Mouse (Mus musculus): ENCODE results near the gene Msrb3. TPM values are rescaled to one million over a fixed set of nuclear protein-coding genes. Genes with fewer than 3 reads are reported as not detected.
A peak's percentile ranks its signal among the peaks of the same experiment; 100 is the strongest.
"Not testable (repeated sequence)": the region's sequence is repeated elsewhere in the genome, so short reads cannot be mapped to it uniquely, and the experiment has no call there.

The Msrb3 gene
- polyA plus RNA-seq, 1 experiment from 2014 or later = 2.3 TPM

- H3K9me3 ChIP-seq = 0 out of 2 replicates have a peak, but pooled peaks cover 4% of the 10 kb centered on the region
- no peak overlapping the region for H3K4me2 ChIP-seq
- H3K36me3 ChIP-seq = no peaks in the 10 kb centered on the region
- ATAC-seq (ENCODE audit: low FRiP score) = no peak
- no peaks in the 10 kb centered on the region for H3K27me3 ChIP-seq
- H3K27ac ChIP-seq = no peak overlapping the region
- peaks cover 19% of the 10 kb centered on the region for H3K4me1 ChIP-seq (replicated peaks)
- H3K4me3 ChIP-seq = no peak overlapping the region
- 92% methylated on average over 6 of the region's 6 CpGs for WGBS
- H3K9ac ChIP-seq = no peak overlapping the region
These were observed 139.0 kb downstream of the Msrb3 start for GRCm38 (mm10) chr10:120759883-120760282.

DNA sequence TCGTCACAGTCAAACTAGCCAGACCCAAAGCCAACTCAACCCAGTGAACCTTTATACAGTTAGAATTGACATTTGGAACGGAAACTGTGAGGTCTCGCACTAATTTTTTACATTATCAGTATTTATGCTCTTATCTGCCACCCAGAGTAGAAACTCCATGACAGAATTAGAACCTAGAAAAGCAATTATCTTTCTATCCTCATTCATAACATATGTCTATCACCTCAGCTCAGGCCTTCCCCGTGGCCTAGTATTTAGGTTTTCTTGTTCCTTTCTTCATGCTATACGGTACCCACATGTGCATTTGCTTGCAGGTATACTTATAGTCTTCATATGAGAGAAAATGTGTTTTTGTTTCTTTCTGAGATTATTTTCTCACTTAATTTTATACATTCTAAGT is 146.4 kb downstream of the Msrb3 start:
- H3K9ac ChIP-seq = no peak overlapping the region
- H3K4me3 ChIP-seq = no peak overlapping the region
- H3K27ac ChIP-seq = no peak overlapping the region
- no peaks in the 10 kb centered on the region for H3K9me3 ChIP-seq
- H3K4me1 ChIP-seq (replicated peaks) = peaks cover 5% of the 10 kb centered on the region
- WGBS = 94% methylated on average over 5 of the region's 5 CpGs
- no peaks in the 10 kb centered on the region for H3K36me3 ChIP-seq
- ATAC-seq (ENCODE audit: low FRiP score) = no peak
- H3K4me2 ChIP-seq = no peak overlapping the region
- H3K27me3 ChIP-seq = peaks cover 11% of the 10 kb centered on the region; the same call in 1 of the 2 replicates

- ATAC-seq (ENCODE audit: low FRiP score) = no peak
- Histone ChIP-seq H3K27ac (no peak overlapping the region), H3K4me2 (0 out of 2 replicates have a peak overlapping the region, but pooled peaks have one; percentile 11), H3K9me3 (no peaks in the 10 kb centered on the region), H3K9ac (no peak overlapping the region), H3K4me3 (no peak overlapping the region), H3K4me1 (replicated peaks) (peaks cover 5% of the 10 kb centered on the region), H3K27me3 (peaks cover 14% of the 10 kb centered on the region; the same call in 1 of the 2 replicates), H3K36me3 (no peaks in the 10 kb centered on the region)
- WGBS = 67% methylated on average over 11 of the region's 11 CpGs
These were observed 147.1 kb downstream of the Msrb3 start for GRCm38 (mm10) chr10:120751821-120752261.

DNA sequence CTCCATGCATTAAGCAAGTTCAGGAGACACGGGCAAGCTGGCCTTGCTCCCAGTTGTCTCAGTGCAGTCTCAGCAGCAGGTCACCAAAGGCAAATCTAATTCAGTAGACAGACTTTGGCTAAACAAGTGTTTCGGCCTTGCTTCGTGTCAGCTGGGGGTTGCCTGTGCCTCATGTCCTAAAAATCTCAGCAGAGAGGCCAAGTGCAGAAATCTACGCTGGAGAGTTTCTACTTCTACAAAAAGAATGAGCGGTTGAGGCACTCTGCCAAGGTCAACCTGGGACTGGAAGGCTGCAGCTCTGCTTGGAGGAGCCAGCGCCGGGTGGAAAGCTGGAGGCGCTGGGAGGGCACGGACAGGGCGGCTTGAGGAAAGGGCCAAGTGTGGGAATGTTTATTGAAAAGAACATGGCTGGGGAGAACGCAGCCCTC is 147.6 kb downstream of the Msrb3 start:
- Histone ChIP-seq H3K36me3 (no peaks in the 10 kb centered on the region), H3K27ac (no peak overlapping the region), H3K4me3 (no peak overlapping the region), H3K27me3 (peaks cover 17% of the 10 kb centered on the region), H3K9ac (no peak overlapping the region), H3K4me1 (replicated peaks) (peaks cover 5% of the 10 kb centered on the region), H3K4me2 (no peak overlapping the region), H3K9me3 (no peaks in the 10 kb centered on the region)
- WGBS = 72% methylated on average over 11 of the region's 11 CpGs
- no peak for ATAC-seq (ENCODE audit: low FRiP score)

- H3K27ac ChIP-seq; H3K4me3 ChIP-seq; H3K36me3 ChIP-seq; H3K4me2 ChIP-seq; H3K9ac ChIP-seq; H3K9me3 ChIP-seq; ATAC-seq (ENCODE audit: low FRiP score): not testable (repeated sequence)
- peaks cover 14% of the 10 kb centered on the region for H3K4me1 ChIP-seq (replicated peaks)
- 91% methylated on average over 5 of the region's 5 CpGs for WGBS
- peaks cover 24% of the 10 kb centered on the region for H3K27me3 ChIP-seq
These were observed 149.3 kb downstream of the Msrb3 start for GRCm38 (mm10) chr10:120749556-120749955.

DNA sequence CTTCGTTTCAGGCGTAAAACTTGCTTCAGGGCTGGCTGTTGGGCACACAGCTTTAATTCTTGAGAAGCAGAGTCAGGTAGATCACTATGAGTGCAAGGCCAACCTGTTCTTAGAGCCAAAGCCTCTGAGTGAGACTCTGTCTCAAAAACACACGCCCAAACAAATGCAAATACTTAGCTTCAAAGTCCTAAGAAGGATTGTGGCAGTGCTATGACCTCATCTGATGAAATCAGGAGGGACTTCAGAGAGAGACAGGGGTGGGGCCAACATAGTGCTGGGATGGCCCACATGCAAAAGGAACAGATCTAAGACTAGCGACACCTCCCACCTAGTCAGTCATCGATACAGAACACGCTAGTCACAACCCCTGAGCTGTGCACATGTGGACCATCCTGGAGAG is 150.7 kb downstream of the Msrb3 start:
- Histone ChIP-seq H3K4me2 (no peak overlapping the region), H3K27me3 (peaks cover 32% of the 10 kb centered on the region), H3K9me3 (no peaks in the 10 kb centered on the region), H3K9ac (no peak overlapping the region), H3K4me3 (no peak overlapping the region), H3K36me3 (no peaks in the 10 kb centered on the region), H3K27ac (no peak overlapping the region), H3K4me1 (replicated peaks) (peaks cover 18% of the 10 kb centered on the region)
- no peak for ATAC-seq (ENCODE audit: low FRiP score)
- WGBS = 89% methylated on average over 6 of the region's 6 CpGs

DNA sequence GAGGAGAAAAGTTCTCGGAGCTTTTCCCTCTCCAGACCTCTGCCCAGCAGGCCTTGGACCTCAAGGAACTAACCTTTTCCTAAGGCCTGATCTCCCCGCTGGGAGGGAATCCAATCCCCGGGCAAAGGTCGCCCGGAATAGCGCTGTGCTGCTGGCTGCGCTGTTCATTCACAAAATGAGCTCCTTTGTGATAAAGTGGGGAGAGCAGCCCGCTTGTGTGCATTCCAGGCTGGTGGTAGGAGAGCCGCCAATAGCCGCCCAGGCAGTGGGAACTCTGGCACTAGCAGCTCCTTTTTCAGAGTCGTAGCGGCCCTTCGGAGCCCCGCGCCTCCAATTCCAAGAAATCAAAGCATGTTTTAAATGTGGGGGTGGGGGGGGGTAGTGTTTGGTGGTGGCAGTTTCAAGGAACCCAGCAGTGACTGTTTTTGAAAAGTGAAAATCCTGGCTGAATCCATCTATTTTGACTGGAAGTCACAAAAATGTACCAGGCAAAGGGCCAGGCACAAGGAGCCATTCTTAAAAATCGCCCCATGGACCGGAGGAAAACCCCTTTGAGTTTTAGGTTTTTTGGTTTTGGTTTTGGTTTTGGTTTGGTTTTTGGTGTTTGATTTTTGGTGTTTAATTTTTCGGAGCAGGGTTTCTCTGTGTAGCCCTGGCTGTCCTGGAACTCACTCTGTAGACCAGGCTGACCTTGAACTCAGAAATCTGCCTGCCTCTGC is 153.6 kb downstream of the Msrb3 start:
- H3K9me3 ChIP-seq = no peaks in the 10 kb centered on the region
- ATAC-seq (ENCODE audit: low FRiP score) = peak; percentile 93
- no peaks in the 10 kb centered on the region for H3K36me3 ChIP-seq
- no peak overlapping the region for H3K27ac ChIP-seq
- peak overlapping the region; percentile 42 for H3K4me3 ChIP-seq
- peaks cover 46% of the 10 kb centered on the region for H3K27me3 ChIP-seq
- peak overlapping the region; percentile 75 for H3K4me2 ChIP-seq
- 6% methylated on average over 18 of the region's 18 CpGs for WGBS
- H3K4me1 ChIP-seq (replicated peaks) = peaks cover 13% of the 10 kb centered on the region
- H3K9ac ChIP-seq = peak overlapping the region; percentile 73

- H3K27ac ChIP-seq = no peak overlapping the region
- peak overlapping the region; percentile 75 for H3K4me2 ChIP-seq
- 0 out of 2 replicates have a peak, but pooled peaks have one; percentile 24 for ATAC-seq (ENCODE audit: low FRiP score)
- H3K9me3 ChIP-seq = no peaks in the 10 kb centered on the region
- peaks cover 13% of the 10 kb centered on the region for H3K4me1 ChIP-seq (replicated peaks)
- H3K4me3 ChIP-seq = peak overlapping the region; percentile 42
- H3K9ac ChIP-seq = peak overlapping the region; percentile 73
- under 1% methylated on average over 15 of the region's 15 CpGs for WGBS
- no peaks in the 10 kb centered on the region for H3K36me3 ChIP-seq
- H3K27me3 ChIP-seq = peaks cover 49% of the 10 kb centered on the region
These were observed 154.3 kb downstream of the Msrb3 start for GRCm38 (mm10) chr10:120744441-120745137.

DNA sequence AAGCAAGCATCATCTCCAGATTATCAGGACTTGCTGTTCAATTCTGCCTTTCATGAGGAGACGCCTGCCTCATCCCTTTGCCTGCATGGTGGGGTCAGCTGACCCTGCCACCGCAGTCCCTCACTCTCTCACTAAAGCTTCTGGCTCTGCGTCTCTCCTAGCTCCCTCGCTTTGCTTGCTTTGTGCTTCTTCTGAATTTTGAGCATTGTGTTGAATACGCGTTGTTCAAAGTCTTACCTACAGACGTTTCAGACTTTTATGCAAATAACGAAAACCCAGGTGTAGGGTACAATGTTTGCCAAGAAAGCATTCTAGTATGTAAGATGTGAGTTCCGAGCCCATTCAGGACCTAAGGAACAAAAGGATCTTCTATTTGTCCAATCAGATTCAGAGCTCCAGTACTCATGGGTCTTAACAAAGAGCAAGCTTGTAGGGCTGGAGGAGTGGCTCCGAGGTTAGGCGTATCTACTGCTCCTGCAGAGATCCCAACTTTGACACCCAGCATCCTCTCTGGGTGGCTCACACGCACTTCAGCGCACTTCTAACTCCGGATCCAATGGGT is 162.3 kb downstream of the Msrb3 start:
- H3K4me1 ChIP-seq (replicated peaks) = peaks cover 14% of the 10 kb centered on the region
- H3K27me3 ChIP-seq = peaks cover 27% of the 10 kb centered on the region; the same call in 1 of the 2 replicates
- H3K36me3 ChIP-seq = no peaks in the 10 kb centered on the region
- no peak overlapping the region for H3K27ac ChIP-seq
- H3K9ac ChIP-seq = peak overlapping the region; percentile 53; the same call in 1 of the 2 replicates
- no peak for ATAC-seq (ENCODE audit: low FRiP score)
- WGBS = 7% methylated on average over 14 of the region's 14 CpGs
- peak overlapping the region; percentile 30 for H3K4me3 ChIP-seq
- H3K4me2 ChIP-seq = peak overlapping the region; percentile 60
- H3K9me3 ChIP-seq = no peaks in the 10 kb centered on the region

DNA sequence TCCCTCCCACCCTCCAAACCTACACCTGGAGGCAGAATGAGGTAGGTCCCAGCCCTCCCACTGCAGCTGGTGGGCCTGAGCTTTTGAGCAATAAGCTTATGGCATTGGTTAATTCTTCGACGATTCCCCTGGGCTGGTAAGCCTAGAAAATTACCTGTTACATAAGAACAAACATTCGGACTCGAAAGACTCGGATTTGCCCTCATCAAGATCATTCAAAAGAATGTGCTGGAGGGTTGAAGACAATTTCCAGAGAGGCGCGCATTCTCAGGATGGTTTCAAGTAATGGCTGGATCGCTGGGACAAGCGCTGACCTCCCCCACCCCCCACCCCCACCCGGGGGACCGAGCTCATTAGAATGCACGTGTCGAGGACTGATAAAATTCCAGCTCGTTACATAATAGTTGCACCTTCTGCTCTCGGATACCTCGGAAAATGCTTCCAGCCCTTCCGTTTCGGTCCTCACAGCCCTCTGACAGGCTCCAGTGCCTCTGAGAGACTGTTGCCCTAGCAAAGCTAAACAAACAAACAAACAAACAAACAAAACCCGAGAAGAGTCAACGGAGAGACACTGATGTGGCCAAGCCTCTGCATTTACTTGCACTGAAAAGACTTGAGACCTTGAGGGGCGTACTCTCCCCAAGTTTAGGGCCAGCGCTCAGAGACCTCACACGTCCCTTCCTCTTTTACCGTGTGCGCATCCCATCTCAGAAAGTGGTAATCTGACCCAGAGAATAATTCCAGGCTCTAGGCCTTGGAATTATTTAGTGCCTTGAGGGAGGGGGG is 163.0 kb downstream of the Msrb3 start:
- Histone ChIP-seq H3K4me2 (peak overlapping the region; percentile 60), H3K9ac (peak overlapping the region; percentile 53), H3K4me1 (replicated peaks) (peaks cover 14% of the 10 kb centered on the region), H3K9me3 (no peaks in the 10 kb centered on the region), H3K27me3 (peaks cover 24% of the 10 kb centered on the region; the same call in 1 of the 2 replicates), H3K4me3 (peak overlapping the region; percentile 30), H3K36me3 (no peaks in the 10 kb centered on the region), H3K27ac (no peak overlapping the region)
- no peak for ATAC-seq (ENCODE audit: low FRiP score)
- WGBS = 6% methylated on average over 25 of the region's 25 CpGs

GRCm38 (mm10) chr10:120734364-120734763 is 164.5 kb downstream of the Msrb3 start:
- Histone ChIP-seq H3K4me1 (replicated peaks) (peaks cover 14% of the 10 kb centered on the region), H3K9ac (no peak overlapping the region), H3K9me3 (no peaks in the 10 kb centered on the region), H3K4me3 (no peak overlapping the region), H3K27ac (no peak overlapping the region), H3K4me2 (no peak overlapping the region), H3K27me3 (peaks cover 21% of the 10 kb centered on the region; the same call in 1 of the 2 replicates), H3K36me3 (no peaks in the 10 kb centered on the region)
- ATAC-seq (ENCODE audit: low FRiP score) = no peak
- WGBS = 93% methylated on average over 2 of the region's 2 CpGs

Data from hindbrain, embryonic 13.5 days (tissue).